Mouse (Mus musculus) bone marrow, adult 2 months (tissue): Measurements from ENCODE around the gene BC037034. TPM values are rescaled to one million over a fixed set of nuclear protein-coding genes. Genes with fewer than 3 reads are reported as not detected.

Experiments used
- H3K27ac ChIP-seq: fragments of 200-500 bp; 2 replicates; pipeline ENCODE4 v1.5.1; 2012; ENCODE audit warnings: low read depth, mild to moderate bottlenecking, control low read depth, inconsistent platforms, low read length; ENCODE audit not compliant: control insufficient read depth, poor library complexity, insufficient read depth
- H3K4me1 ChIP-seq: fragments of 200-500 bp; 2 replicates; pipeline ENCODE4 v1.6.1; 2011; ENCODE audit warnings: low read length; ENCODE audit not compliant: control insufficient read depth, insufficient read depth
- H3K4me3 ChIP-seq: fragments of 200-500 bp; replicated peaks from 2 replicates; pipeline ENCODE3; 2011; ENCODE audit warnings: mild to moderate bottlenecking, low read depth, low read length, control low read depth; ENCODE audit not compliant: control insufficient read depth
- CTCF ChIP-seq: fragments of 200-500 bp; IDR thresholded peaks from 2 replicates; pipeline ENCODE4 v1.5.1; 2011; ENCODE audit warnings: low read length, control low read depth; ENCODE audit not compliant: control insufficient read depth, insufficient read depth
- POLR2A ChIP-seq: fragments of 200-500 bp; IDR thresholded peaks from 2 replicates; pipeline ENCODE4 v1.6.1; 2011; ENCODE audit warnings: low read depth, mild to moderate bottlenecking, control low read depth, low read length, borderline replicate concordance; ENCODE audit not compliant: control insufficient read depth
- WGBS: fragments of 180-500 bp; shearing (Covaris S2); methylation state at CpG from one replicate; pipeline ENCODE4 v1.1.7; 2018; 5-methylcytosine and 5-hydroxymethylcytosine counted together
- polyA plus RNA-seq: library from polyadenylated mRNA; stranded (reverse); fragments of >200 nt; gene quantifications from 2 replicates; pipeline ENCODE4 v1.2.4, GENCODE M21; 2011; ENCODE audit warnings: low replicate concordance; ENCODE audit not compliant: missing spikeins, insufficient read depth, insufficient read length

BC037034 gene
- polyA plus RNA-seq, 1 experiment, result 151 TPM

DNA sequence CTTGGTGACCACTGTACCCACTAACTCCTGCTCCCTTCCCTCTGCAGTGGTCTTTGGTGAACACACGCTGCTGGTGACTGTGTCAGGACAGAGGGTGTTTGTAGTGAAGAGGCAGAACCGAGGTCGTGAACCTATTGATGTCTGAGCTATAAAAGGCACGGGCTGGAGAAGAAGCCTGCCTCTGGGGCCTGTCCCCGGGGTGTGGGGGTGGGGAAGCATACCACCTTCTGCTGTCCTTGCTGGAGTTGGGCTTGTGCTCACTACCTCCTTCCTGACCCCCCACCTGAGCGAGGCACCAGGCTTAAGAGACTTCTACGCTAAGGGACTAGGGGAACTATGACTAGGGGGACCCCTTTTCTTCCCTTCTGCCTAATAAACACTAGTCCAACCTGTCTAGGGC, 4.8 kb downstream of the BC037034 start:
- H3K4me1 ChIP-seq, result peaks cover 11% of the 10 kb centered on the region
- 42% methylated on average over 7 of the region's 7 CpGs for WGBS
- H3K27ac ChIP-seq, result peak overlapping the region; percentile 70
- no peak overlapping the region for H3K4me3 ChIP-seq
- TF ChIP-seq CTCF, result no peak
- TF ChIP-seq POLR2A, result no peak

DNA sequence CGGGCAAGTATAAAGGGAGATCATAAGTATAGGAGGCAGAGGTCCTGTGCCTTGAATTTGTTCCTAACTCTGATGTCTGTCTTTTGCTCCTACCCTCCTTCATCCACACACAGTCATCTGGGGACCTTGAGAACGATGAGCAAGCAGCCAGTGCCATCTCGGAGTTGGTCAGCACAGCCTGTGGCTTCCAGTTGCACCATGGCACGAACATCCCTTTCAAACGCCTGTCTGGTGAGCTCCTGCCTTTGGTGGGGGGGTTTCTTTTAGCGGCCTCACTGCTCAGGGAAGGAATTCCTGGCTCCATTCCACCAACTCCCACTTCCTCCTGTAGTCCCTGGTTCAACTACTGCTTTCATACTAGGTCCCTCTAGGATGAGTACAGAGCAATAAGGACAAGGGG, 5.3 kb downstream of the BC037034 start:
- TF ChIP-seq CTCF, result no peak
- TF ChIP-seq POLR2A, result no peak
- Histone ChIP-seq H3K4me1 (peaks cover 11% of the 10 kb centered on the region), H3K27ac (peak overlapping the region; percentile 70; the same call in 1 of the 2 replicates), H3K4me3 (no peak overlapping the region)
- 40% methylated on average over 6 of the region's 6 CpGs for WGBS

DNA sequence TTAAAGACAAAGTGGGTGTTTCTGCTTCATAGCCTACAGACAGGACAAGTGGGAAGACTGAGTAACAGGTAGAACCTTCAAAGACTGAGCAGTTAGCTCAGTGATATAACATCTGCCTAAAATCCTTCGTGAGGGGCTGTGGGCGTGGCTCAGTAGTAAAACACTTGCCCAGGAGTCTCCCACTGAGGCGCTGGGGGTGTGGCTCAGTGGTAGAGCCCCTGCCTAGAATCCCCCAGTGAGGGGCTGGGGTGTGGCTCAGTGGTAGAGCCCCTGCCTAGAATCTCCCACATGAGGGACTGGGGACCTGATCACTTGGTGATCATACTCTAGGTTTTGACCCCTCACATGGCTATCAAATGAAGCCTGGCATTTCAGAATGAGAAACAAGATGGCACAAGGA, 5.8 kb downstream of the BC037034 start:
- Histone ChIP-seq H3K4me3 (no peak overlapping the region), H3K27ac (peak overlapping the region; percentile 70), H3K4me1 (peaks cover 11% of the 10 kb centered on the region)
- no peak for TF ChIP-seq POLR2A
- TF ChIP-seq CTCF, result no peak
- WGBS, result 36% methylated on average over 3 of the region's 3 CpGs

DNA sequence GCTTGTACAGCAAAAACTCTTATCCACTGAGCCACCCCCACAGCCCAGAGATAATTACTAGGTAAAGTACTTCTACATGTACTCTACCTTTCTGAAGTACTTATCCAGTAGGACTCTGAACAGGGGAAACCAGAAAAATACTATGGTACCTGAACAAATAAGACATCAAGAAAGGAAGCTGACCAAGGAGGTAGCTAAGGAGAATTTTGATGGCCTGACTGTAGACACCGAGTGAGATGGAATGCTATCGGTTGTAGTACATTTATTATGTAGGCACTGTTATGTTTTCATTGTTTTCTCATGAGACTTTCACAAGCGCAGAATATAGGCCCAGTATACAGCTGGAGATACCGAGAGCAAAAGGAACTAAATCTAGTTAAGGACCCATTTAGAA, 6.3 kb downstream of the BC037034 start:
- H3K4me1 ChIP-seq, result peaks cover 11% of the 10 kb centered on the region
- TF ChIP-seq CTCF (no peak), POLR2A (no peak)
- WGBS, result 45% methylated on average over 4 of the region's 4 CpGs
- H3K27ac ChIP-seq, result peak overlapping the region; percentile 88
- peak overlapping the region; percentile 48 for H3K4me3 ChIP-seq

DNA sequence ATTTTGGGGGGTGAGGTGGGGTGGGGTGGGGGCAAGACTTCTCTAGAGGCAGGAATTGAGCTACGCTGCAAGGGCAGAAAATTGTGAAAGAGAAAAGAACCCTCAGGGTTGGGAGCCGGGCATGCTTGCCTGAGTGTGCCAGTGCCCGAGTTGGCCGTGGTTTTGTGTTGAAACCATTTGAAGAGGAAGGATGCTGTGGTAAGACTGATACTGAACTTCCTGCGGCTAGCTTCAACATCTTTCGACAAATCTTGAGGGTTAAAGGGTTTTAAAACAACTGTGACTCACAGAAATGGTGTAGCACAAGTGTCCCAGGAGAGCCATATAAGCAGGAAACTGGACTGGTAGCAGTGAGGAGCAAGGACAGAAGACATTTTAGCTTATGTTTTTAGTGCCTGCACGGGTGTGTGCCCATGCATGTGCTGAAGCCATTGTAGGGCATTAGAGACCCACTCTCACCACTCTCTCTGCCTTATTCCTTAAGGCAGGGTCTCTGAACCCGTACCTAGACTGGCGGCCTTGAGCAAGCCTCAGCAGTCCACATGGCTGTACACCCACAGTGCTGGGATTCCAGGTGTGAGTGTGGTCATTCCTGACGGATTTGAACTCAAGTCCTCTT, 6.8 kb downstream of the BC037034 start:
- Histone ChIP-seq H3K4me3 (peak overlapping the region; percentile 83), H3K27ac (peak overlapping the region; percentile 91), H3K4me1 (peaks cover 11% of the 10 kb centered on the region)
- peak; percentile 29; the same call in 1 of the 2 replicates for TF ChIP-seq POLR2A
- no peak for TF ChIP-seq CTCF
- WGBS, result 9% methylated on average over 10 of the region's 10 CpGs

DNA sequence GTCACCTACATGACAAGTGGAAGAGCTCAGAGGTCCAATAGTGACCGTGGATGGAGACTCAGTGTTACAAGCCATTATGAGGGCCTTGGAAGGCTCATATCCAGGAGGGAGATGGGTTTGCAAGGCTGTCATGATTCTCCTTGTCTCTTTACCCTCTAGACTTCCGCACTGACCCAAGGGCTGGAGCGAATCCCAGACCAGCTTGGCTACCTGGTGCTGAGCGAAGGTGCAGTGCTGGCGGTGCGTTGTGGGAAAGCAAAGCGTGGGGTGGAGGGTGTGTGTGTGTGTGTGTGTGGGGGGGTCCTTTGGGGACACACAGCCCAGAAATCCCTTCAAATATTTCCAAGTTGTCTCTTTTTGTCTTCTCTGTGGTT, 7.8 kb downstream of the BC037034 start:
- 3% methylated on average over 7 of the region's 7 CpGs for WGBS
- Histone ChIP-seq H3K27ac (peak overlapping the region; percentile 91), H3K4me1 (peaks cover 7% of the 10 kb centered on the region; the same call in 1 of the 2 replicates), H3K4me3 (peak overlapping the region; percentile 83)
- TF ChIP-seq POLR2A (no peak), CTCF (no peak)

DNA sequence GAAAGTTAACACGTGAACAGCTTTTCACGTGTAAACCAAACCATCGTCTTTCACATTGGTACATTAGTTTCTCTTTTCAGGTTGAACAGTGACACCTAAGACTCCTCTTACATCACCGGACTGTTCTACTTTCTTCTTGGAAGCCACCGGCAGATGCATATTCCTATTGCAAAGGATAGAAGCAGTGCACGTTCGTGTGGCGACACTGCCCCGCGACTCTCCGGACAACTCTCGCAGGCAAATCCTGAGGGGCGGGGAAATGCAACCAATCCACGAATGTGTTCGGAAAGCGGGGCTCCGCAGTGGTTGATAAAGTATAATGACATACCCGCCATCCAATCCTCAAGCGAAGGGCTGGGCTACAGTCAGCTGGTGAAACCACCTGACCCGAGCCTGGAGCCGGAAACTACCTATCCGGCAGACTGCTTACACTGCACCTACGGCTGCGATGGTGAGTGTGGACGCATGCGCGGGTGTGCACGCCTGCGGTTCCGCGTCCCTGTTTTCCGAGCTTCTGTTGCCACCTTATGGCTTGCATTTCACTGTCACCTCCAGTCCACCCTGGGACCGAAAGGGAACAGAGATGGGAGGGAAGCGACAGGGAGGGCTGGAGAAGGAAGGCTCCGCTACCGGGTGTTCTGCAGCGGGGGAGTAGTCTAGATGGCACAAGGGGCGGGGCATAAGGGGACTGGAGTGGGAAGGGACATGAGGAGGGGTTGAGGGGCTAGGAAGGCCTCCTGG, 8.3 kb downstream of the BC037034 start, which contains the start of gene Lamtor4:
Lamtor4 (plus strand) TSS at position 130 of the 741 bp plus-strand sequence.
- TF ChIP-seq CTCF (peak; percentile 28; the same call in 1 of the 2 replicates), POLR2A (peak; percentile 87)
- peak within 1 kb of the TSS; percentile 91 for H3K27ac ChIP-seq
- peak within 1 kb of the TSS; percentile 83 for H3K4me3 ChIP-seq
- peaks cover 6% of the 10 kb centered on the region; the same call in 1 of the 2 replicates for H3K4me1 ChIP-seq
- WGBS, result under 1% methylated on average over 38 of the region's 38 CpGs

DNA sequence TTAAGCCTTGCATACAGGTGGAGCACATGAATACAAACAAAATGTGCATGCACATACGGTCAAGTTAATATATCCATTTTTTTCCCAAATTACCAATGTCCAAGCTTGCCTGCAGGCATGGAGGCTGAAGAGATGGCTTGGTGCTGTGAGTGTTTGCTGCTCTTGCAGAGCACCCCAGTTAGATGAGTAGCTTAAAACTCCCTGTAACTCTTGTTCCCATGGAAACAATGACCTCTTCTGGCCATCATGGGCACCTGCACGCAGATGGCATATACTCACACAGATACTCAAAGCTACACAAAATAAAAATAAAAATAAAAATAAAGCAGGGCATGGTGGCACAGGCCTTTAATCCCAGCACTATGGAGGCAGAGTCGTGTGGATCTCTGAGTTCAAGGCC, 10.8 kb downstream of the BC037034 start:
- WGBS, result 86% methylated on average over 3 of the region's 3 CpGs
- no peak overlapping the region for H3K4me3 ChIP-seq
- peaks cover 4% of the 10 kb centered on the region; the same call in 1 of the 2 replicates for H3K4me1 ChIP-seq
- TF ChIP-seq POLR2A, result no peak
- no peak for TF ChIP-seq CTCF
- H3K27ac ChIP-seq, result no peak overlapping the region

DNA sequence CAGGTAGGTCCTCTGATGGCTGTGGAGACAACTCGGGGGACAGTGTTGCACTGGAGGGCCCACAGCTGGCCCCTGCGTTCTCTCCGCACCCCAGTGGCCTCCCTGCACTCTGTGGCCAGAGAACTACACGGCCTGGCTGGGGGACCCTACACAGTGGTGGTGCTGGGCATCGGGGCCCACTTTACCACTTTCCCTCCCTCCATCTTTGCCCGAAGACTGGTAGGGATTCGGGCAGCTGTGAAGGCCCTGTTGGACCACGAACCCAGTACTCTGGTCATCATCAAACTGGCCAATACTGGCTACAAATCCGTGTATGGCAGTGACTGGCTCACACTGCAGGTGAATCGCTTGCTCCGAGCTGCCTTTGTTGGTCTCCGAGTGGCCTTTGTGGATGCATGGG, 12.7 kb downstream of the BC037034 start:
- TF ChIP-seq POLR2A, result no peak
- peaks cover 1% of the 10 kb centered on the region; the same call in 1 of the 2 replicates for H3K4me1 ChIP-seq
- H3K4me3 ChIP-seq, result no peak overlapping the region
- WGBS, result 84% methylated on average over 12 of the region's 12 CpGs
- no peak overlapping the region for H3K27ac ChIP-seq
